Mouse (Mus musculus) erythroblast, embryonic 14.5 days (primary cell): ENCODE measurements around the gene Mrvi1.
"Not testable (repeated sequence)": the region's sequence is repeated elsewhere in the genome, so short reads cannot be mapped to it uniquely, and the experiment has no call there.

Source experiments
- GATA1 ChIP-seq: IDR thresholded peaks from 2 replicates; pipeline ENCODE4 v1.6.1; 2012; ENCODE audit warnings: low read length, inconsistent platforms, mixed read lengths
- TAL1 ChIP-seq: IDR thresholded peaks from 3 replicates; pipeline ENCODE4 v1.6.1; 2012; ENCODE audit warnings: low read length, inconsistent platforms, mixed read lengths

- TF ChIP-seq GATA1, TAL1: not testable (repeated sequence)
Measured at GRCm38 (mm10) chr7:110895772-110896171, 86.5 kb downstream of the Mrvi1 start.
